Mouse (Mus musculus): ENCODE measurements around the gene Ick. TPM values are rescaled to one million over a fixed set of nuclear protein-coding genes. Genes with fewer than 3 reads are reported as not detected.
A peak's percentile ranks its signal among the peaks of the same experiment; 100 is the strongest.
"Not testable (repeated sequence)": the region's sequence is repeated elsewhere in the genome, so short reads cannot be mapped to it uniquely, and the experiment has no call there.

Ick gene
- 21.1 and 23.7 TPM in 2 replicates for polyA plus RNA-seq (2012; rRNA removed)

DNA sequence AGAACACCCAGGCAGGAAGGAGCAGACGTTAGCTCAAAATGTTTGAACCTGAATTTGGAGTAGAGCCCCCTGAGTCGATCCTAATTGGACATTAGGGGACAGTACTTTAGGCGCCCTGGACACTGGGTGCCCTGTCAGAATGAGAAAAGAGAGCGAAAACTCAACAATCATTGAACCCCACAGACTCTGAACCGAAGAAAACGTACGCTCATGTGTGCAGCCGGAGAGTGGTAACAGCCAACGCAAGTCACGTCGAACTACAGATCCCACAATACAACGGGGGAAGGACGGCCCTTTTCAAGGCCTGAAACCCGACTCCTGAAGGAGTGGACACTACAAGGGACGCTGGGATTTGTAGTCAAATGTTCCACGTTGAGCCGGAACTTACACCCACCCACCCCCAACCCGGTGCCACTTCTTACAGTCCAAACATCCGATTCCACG is at the start of gene Ick, which contains the start of gene Fbxo9:
Ick (plus strand) TSS at position 397 of the 444 bp plus-strand sequence.
Fbxo9 (minus strand) TSS at position 270 of the 444 bp plus-strand sequence.
- no peak for TF ChIP-seq CTCF (IDR thresholded peaks at IDR 0.05; ENCODE audit: insufficient read depth, low read length)
- TF ChIP-seq POLR2A (IDR thresholded peaks at IDR 0.05; ENCODE audit: borderline replicate concordance, extremely low read depth, low read depth, low read length), result peak; percentile 87; the same call in 1 of the 2 replicates
- WGBS, result under 1% methylated on average over 20 of the region's 20 CpGs
- no peak for DNase-seq

GRCm38 (mm10) chr9:78059525-78060120 is 49.4 kb upstream of the Ick start:
- DNase-seq, result no peak
- Histone ChIP-seq H3K4me1 (ENCODE audit: control insufficient read depth, insufficient read depth, low read length) (no peaks in the 10 kb centered on the region), H3K4me3 (replicated peaks; ENCODE audit: extremely low read depth, low read depth, low read length) (no peak overlapping the region)
- no peak for TF ChIP-seq POLR2A (IDR thresholded peaks at IDR 0.05; ENCODE audit: borderline replicate concordance, extremely low read depth, low read depth, low read length)
- no peak for TF ChIP-seq CTCF (IDR thresholded peaks at IDR 0.05; ENCODE audit: insufficient read depth, low read length)
- 76% methylated on average over 16 of the region's 16 CpGs for WGBS

More for the DNA sequence above, at the start of gene Ick, which contains the start of gene Fbxo9:
- peak within 1 kb of the TSS; percentile 94 for H3K4me3 ChIP-seq (replicated peaks; ENCODE audit: extremely low read depth, low read depth, low read length)
- H3K4me1 ChIP-seq (ENCODE audit: control insufficient read depth, insufficient read depth, low read length), result peaks cover 5% of the 10 kb centered on the region; the same call in 1 of the 2 replicates

DNA sequence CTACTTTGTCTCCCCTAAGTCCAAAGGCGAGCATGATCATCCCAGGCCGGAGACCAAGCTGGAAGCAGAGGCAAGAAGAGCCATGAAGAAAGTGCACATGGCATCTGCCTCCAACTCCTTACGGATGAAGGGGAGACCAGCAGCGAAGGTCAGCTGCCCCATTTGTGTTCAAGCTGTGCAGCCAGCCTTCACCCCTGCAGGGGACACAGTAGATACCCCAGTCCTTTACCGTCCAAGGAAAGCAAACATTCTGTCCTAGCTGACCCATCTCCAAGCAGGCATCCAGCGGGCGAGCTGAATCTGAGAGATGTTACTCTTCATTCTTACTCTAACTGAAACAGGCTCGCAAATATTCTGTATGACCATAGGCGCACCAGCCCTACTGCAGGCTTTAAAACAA is 46.6 kb upstream of the Ick start:
- no peak for TF ChIP-seq CTCF (IDR thresholded peaks at IDR 0.05; ENCODE audit: insufficient read depth, low read length)
- TF ChIP-seq POLR2A (IDR thresholded peaks at IDR 0.05; ENCODE audit: borderline replicate concordance, extremely low read depth, low read depth, low read length), result no peak

GRCm38 (mm10) chr9:78064121-78064520 is 44.9 kb upstream of the Ick start:
- Histone ChIP-seq H3K4me3 (replicated peaks; ENCODE audit: extremely low read depth, low read depth, low read length) (no peak overlapping the region), H3K4me1 (ENCODE audit: control insufficient read depth, insufficient read depth, low read length) (no peaks in the 10 kb centered on the region)
- WGBS, result 62% methylated on average over 10 of the region's 10 CpGs
- DNase-seq, result no peak
- TF ChIP-seq CTCF (IDR thresholded peaks at IDR 0.05; ENCODE audit: insufficient read depth, low read length) (no peak), POLR2A (IDR thresholded peaks at IDR 0.05; ENCODE audit: borderline replicate concordance, extremely low read depth, low read depth, low read length) (no peak)

More for the DNA sequence above, 46.6 kb upstream of the Ick start:
- Histone ChIP-seq H3K4me3 (replicated peaks; ENCODE audit: extremely low read depth, low read depth, low read length) (no peak overlapping the region), H3K4me1 (ENCODE audit: control insufficient read depth, insufficient read depth, low read length) (no peaks in the 10 kb centered on the region)
- WGBS, result 83% methylated on average over 9 of the region's 9 CpGs
- no peak for DNase-seq

DNA sequence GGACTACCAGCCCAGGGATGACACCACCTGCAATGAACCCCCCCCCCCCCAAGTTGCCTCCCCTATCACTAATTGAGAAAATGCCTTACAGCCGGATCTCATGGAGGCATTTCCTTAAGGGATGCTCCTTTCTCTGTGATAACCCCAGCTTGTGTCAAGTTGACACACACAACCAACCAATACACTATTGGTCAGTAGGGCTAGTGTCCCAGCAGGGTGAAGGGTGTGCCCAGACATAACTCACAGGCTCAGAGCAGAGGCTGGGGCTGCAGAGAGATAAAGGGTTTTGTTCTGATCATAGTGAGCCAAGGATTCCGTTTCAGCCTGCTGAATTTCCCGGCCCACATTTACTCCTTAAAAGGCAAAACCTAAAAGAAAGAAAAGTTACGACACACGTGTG is 38.5 kb upstream of the Ick start:
- Histone ChIP-seq H3K4me1 (ENCODE audit: control insufficient read depth, insufficient read depth, low read length) (no peaks in the 10 kb centered on the region), H3K4me3 (replicated peaks; ENCODE audit: extremely low read depth, low read depth, low read length) (no peak overlapping the region)
- no peak for DNase-seq
- WGBS, result 63% methylated on average over 5 of the region's 5 CpGs
- TF ChIP-seq CTCF (IDR thresholded peaks at IDR 0.05; ENCODE audit: insufficient read depth, low read length) (no peak), POLR2A (IDR thresholded peaks at IDR 0.05; ENCODE audit: borderline replicate concordance, extremely low read depth, low read depth, low read length) (no peak)

GRCm38 (mm10) chr9:78071626-78072025 is 37.4 kb upstream of the Ick start:
- no peak for TF ChIP-seq POLR2A (IDR thresholded peaks at IDR 0.05; ENCODE audit: borderline replicate concordance, extremely low read depth, low read depth, low read length)
- DNase-seq, result no peak
- H3K4me1 ChIP-seq (ENCODE audit: control insufficient read depth, insufficient read depth, low read length), result no peaks in the 10 kb centered on the region
- WGBS, result 83% methylated on average over 4 of the region's 4 CpGs
- H3K4me3 ChIP-seq (replicated peaks; ENCODE audit: extremely low read depth, low read depth, low read length), result no peak overlapping the region

- not testable (repeated sequence) for H3K4me3 ChIP-seq (replicated peaks; ENCODE audit: extremely low read depth, low read depth, low read length); DNase-seq
- 85% methylated on average over 3 of the region's 3 CpGs for WGBS
These were observed 35.7 kb upstream of the Ick start for GRCm38 (mm10) chr9:78073291-78073690.

GRCm38 (mm10) chr9:78073713-78074340 is 35.2 kb upstream of the Ick start:
- no peak for TF ChIP-seq CTCF (IDR thresholded peaks at IDR 0.05; ENCODE audit: insufficient read depth, low read length)
- TF ChIP-seq POLR2A (IDR thresholded peaks at IDR 0.05; ENCODE audit: borderline replicate concordance, extremely low read depth, low read depth, low read length), result no peak
- no peaks in the 10 kb centered on the region for H3K4me1 ChIP-seq (ENCODE audit: control insufficient read depth, insufficient read depth, low read length)
- no peak overlapping the region for H3K4me3 ChIP-seq (replicated peaks; ENCODE audit: extremely low read depth, low read depth, low read length)
- WGBS, result 82% methylated on average over 13 of the region's 13 CpGs
- DNase-seq, result no peak

More at GRCm38 (mm10) chr9:78073291-78073690, 35.7 kb upstream of the Ick start:
- not testable (repeated sequence) for H3K4me1 ChIP-seq (ENCODE audit: control insufficient read depth, insufficient read depth, low read length)

GRCm38 (mm10) chr9:78075256-78075655 is 33.7 kb upstream of the Ick start:
- no peak for DNase-seq
- H3K4me3 ChIP-seq (replicated peaks; ENCODE audit: extremely low read depth, low read depth, low read length), result no peak overlapping the region
- 90% methylated on average over 3 of the region's 3 CpGs for WGBS
- TF ChIP-seq POLR2A (IDR thresholded peaks at IDR 0.05; ENCODE audit: borderline replicate concordance, extremely low read depth, low read depth, low read length) (no peak), CTCF (IDR thresholded peaks at IDR 0.05; ENCODE audit: insufficient read depth, low read length) (no peak)
- H3K4me1 ChIP-seq (ENCODE audit: control insufficient read depth, insufficient read depth, low read length), result no peaks in the 10 kb centered on the region

- 21% methylated on average over 2 of the region's 2 CpGs for WGBS
- DNase-seq, result no peak
- TF ChIP-seq POLR2A (IDR thresholded peaks at IDR 0.05; ENCODE audit: borderline replicate concordance, extremely low read depth, low read depth, low read length) (no peak), CTCF (IDR thresholded peaks at IDR 0.05; ENCODE audit: insufficient read depth, low read length) (no peak)
These were observed 30.8 kb upstream of the Ick start for GRCm38 (mm10) chr9:78078240-78078639.

More at GRCm38 (mm10) chr9:78078240-78078639, 30.8 kb upstream of the Ick start:
- H3K4me1 ChIP-seq (ENCODE audit: control insufficient read depth, insufficient read depth, low read length), result no peaks in the 10 kb centered on the region
- H3K4me3 ChIP-seq (replicated peaks; ENCODE audit: extremely low read depth, low read depth, low read length), result no peak overlapping the region

Data from lung, adult 2 months (tissue).